Mouse (Mus musculus): Measurements from ENCODE around the gene Kdm4b.

DNA sequence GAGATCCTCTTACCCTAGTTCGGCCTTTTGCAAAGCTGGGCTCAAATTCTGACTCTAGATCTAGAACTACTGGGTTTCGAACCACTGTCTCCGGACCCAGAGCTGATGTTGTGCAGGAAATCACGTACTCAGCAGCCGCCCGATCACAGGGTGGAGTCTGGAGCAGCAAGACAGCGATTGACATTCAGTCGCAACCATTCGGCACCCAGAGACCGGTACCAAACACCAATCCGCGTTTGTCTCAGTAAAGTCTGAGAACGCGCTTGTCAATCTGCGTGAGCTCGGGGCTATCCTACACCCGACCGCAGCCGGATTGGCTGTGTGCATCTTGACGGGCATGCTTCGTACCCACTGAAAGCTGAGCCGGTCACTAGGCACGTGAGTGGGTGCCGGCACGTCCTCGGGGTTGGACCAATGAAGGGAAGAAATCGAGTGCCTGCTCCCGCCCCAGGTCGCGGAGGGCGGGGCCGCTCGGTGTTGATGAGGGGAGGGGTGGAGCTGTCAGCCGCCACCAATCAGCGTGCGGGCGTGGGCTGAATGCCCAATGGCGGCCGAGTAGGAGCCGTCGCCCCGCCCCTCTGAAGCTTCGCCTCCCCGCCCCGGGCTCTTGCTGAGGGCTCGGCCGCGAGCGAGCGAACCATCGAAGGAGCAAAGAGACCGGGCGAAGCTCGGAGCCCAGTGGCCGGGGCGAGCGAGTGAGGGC lies at the start of gene Kdm4b:
- TF ChIP-seq GATA1 (IDR thresholded peaks at IDR 0.05; ENCODE audit: borderline replicate concordance, low read length) (no peak), FLI1 (IDR thresholded peaks at IDR 0.05; ENCODE audit: low read length) (no peak)
